Mouse (Mus musculus) ES-E14 (cell line): ENCODE measurements around the gene Trnau1ap. TPM values are rescaled to one million over a fixed set of nuclear protein-coding genes. Genes with fewer than 3 reads are reported as not detected.

ENCODE experiments used
- DNase-seq: peaks from one replicate; pipeline ENCODE4 v3.0.0-alpha.2; 2013; ENCODE audit warnings: low read depth, low spot score
- H3K27ac ChIP-seq: 2 replicates; pipeline ENCODE4 v1.5.1; 2012; ENCODE audit warnings: low read depth, mild to moderate bottlenecking, low read length, moderate library complexity, mixed read lengths; ENCODE audit not compliant: poor library complexity, insufficient read depth, severe bottlenecking
- H3K36me3 ChIP-seq: 2 replicates; pipeline ENCODE4 v1.6.1; 2012; ENCODE audit warnings: mild to moderate bottlenecking, low read length, moderate library complexity, mixed read lengths; ENCODE audit not compliant: control insufficient read depth, poor library complexity, insufficient read depth, severe bottlenecking
- H3K4me1 ChIP-seq, 2 experiments: fragments of 150-350 bp in 1 of 2; sonication (generic) in 1 of 2; 2 replicates each; pipeline ENCODE4 v1.6.1; 2012; ENCODE audit warnings: low read length in 2 of 2, mild to moderate bottlenecking in 1 of 2, mixed read lengths in 1 of 2; ENCODE audit not compliant: control insufficient read depth in 2 of 2, insufficient read depth in 2 of 2, poor library complexity in 1 of 2
- H3K4me3 ChIP-seq, 2 experiments: fragments of 150-350 bp in 1 of 2; sonication (generic) in 1 of 2; 2 replicates each; pipeline ENCODE4 v1.5.1; 2012; ENCODE audit warnings: low read length in 2 of 2, low read depth in 1 of 2, mild to moderate bottlenecking in 1 of 2, mixed read lengths in 1 of 2; ENCODE audit not compliant: insufficient read depth in 1 of 2, poor library complexity in 1 of 2, severe bottlenecking in 1 of 2
- H3K9ac ChIP-seq: 2 replicates; pipeline ENCODE4 v1.6.1; 2012; ENCODE audit warnings: low read depth, mild to moderate bottlenecking, low read length, mixed read lengths; ENCODE audit not compliant: poor library complexity, insufficient read depth, severe bottlenecking
- H3K9me3 ChIP-seq: fragments of 150-350 bp; sonication (generic); 2 replicates; pipeline ENCODE4 v1.6.1; 2012; ENCODE audit warnings: low read depth, mild to moderate bottlenecking, low read length; ENCODE audit not compliant: control insufficient read depth, insufficient read depth
- CHD2 ChIP-seq: IDR thresholded peaks from 2 replicates; pipeline ENCODE4 v1.6.1; 2014; ENCODE audit warnings: mild to moderate bottlenecking, low read depth, low read length, inconsistent platforms
- HCFC1 ChIP-seq: IDR thresholded peaks from 2 replicates; pipeline ENCODE4 v1.6.1; 2012; ENCODE audit warnings: low read length, inconsistent platforms, borderline replicate concordance; ENCODE audit not compliant: insufficient read depth
- MAFK ChIP-seq: IDR thresholded peaks from 2 replicates; pipeline ENCODE4 v1.6.1; 2014; ENCODE audit warnings: mild to moderate bottlenecking, low read depth, low read length, inconsistent platforms; ENCODE audit not compliant: insufficient read depth
- ZC3H11A ChIP-seq: IDR thresholded peaks from 2 replicates; pipeline ENCODE4 v1.6.1; 2012; ENCODE audit warnings: low read depth, mild to moderate bottlenecking, inconsistent platforms, low read length, borderline replicate concordance
- ZNF384 ChIP-seq: IDR thresholded peaks from 2 replicates; pipeline ENCODE4 v1.6.1; 2012; ENCODE audit warnings: low read depth, low read length, inconsistent platforms
- in situ Hi-C, 2 experiments: fragments of 600-800 bp; cut with MboI; formaldehyde crosslinking; loops; one replicate each; pipeline ENCODE4 v1.15.1; 2025; ENCODE audit warnings: low sequenced_read_pairs in 2 of 2, inconsistent platforms in 1 of 2; ENCODE audit not compliant: unreplicated experiment in 2 of 2
- total RNA-seq: library from RNA; depleted of rRNA; stranded (reverse); fragments of 300-350 nt; gene quantifications from 2 replicates; pipeline ENCODE4 v1.2.3, GENCODE M21; 2012

The Trnau1ap gene
- total RNA-seq, 1 experiment, result 61.8 TPM

DNA sequence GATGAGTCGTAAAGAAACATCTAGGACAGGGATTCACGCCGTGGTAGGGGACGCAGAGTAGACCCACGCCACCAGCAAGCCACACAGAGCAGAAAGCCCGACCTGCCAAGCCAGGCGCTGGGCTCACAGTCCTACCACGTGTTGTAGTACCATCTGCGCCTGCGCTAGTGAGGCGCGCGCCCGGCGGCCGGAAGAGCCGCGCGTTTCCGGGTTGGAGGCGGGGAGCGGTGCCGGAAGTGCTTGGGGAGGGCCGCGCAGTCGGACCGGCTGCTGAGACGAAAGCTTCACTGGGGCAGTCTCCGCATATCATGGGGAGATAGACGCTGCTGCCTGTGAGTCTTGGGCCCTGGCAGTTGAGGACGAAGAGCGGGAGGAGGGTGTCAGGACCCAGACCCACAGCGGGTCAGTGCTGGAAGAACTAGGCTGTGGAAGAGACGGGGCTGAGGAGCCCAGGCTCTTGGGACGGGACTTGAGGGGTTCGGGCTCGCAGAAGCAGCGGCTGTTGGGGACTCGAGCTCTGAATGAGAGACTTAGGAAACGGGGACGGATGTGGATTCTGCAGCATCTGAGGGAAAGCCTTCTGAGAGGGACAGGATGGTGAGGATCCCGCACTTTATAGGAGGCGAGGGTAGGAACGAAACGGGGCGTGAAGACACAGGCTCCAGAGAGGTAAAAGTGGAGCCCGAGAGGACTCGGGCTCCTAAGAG is 55.0 kb downstream of the Trnau1ap start, which contains the start of gene Taf12:
TSS of gene Taf12 (plus strand) at position 220 of the 707 bp plus-strand sequence.
- peak; percentile 90 for DNase-seq
- in situ Hi-C loops, result no loop called here
- H3K36me3 ChIP-seq, result no peaks in the 10 kb centered on the region
- H3K9ac ChIP-seq, result peak within 1 kb of the TSS; percentile 99
- TF ChIP-seq HCFC1 (peak; percentile 75), CHD2 (no peak; the same call in 1 of the 2 replicates)
- H3K4me1 ChIP-seq, result peaks cover 0 to 3% of the 10 kb centered on the region in 2 experiments; a peak in 2 of 4 replicates
- H3K9me3 ChIP-seq, result no peaks in the 10 kb centered on the region
- H3K4me3 ChIP-seq, result peak within 1 kb of the TSS; percentile 81 to 95
- H3K27ac ChIP-seq, result peak within 1 kb of the TSS; percentile 95

- Histone ChIP-seq H3K9me3 (no peaks in the 10 kb centered on the region), H3K36me3 (no peaks in the 10 kb centered on the region), H3K4me1 (peaks cover 0 to 3% of the 10 kb centered on the region in 2 experiments; a peak in 2 of 4 replicates), H3K9ac (peak overlapping the region; percentile 99; the same call in 1 of the 2 replicates), H3K4me3 (peak overlapping the region; percentile 81 to 95), H3K27ac (peak overlapping the region; percentile 95; the same call in 1 of the 2 replicates)
- TF ChIP-seq MAFK (no peak), CHD2 (no peak), ZC3H11A (no peak)
- no peak for DNase-seq
- in situ Hi-C loops, result no loop called here
Observed at GRCm38 (mm10) chr4:132273166-132273565, 56.2 kb downstream of the Trnau1ap start.

- in situ Hi-C loops, result no loop called here
- Histone ChIP-seq H3K4me3 (0 out of 4 replicates have a peak overlapping the region, but pooled peaks have one; percentile 6 to 27), H3K9ac (peak overlapping the region; percentile 60; the same call in 1 of the 2 replicates), H3K4me1 (peaks cover 0 to 3% of the 10 kb centered on the region in 2 experiments; a peak in 2 of 4 replicates), H3K36me3 (no peaks in the 10 kb centered on the region), H3K9me3 (no peaks in the 10 kb centered on the region), H3K27ac (peak overlapping the region; percentile 72)
- TF ChIP-seq HCFC1, result peak; percentile 87; the same call in 1 of the 2 replicates
- no peak for TF ChIP-seq CHD2
- DNase-seq, result peak; percentile 83
Observed at GRCm38 (mm10) chr4:132269740-132270560, 59.4 kb downstream of the Trnau1ap start.

- in situ Hi-C loops, result no loop called here
- DNase-seq, result no peak
- H3K9me3 ChIP-seq, result no peaks in the 10 kb centered on the region
Observed at GRCm38 (mm10) chr4:132268871-132269739, 60.2 kb downstream of the Trnau1ap start.

More at GRCm38 (mm10) chr4:132268871-132269739, 60.2 kb downstream of the Trnau1ap start:
- no peak overlapping the region for H3K27ac ChIP-seq
- H3K9ac ChIP-seq, result no peak overlapping the region
- H3K4me3 ChIP-seq, result no peak overlapping the region
- peaks cover 0 to 3% of the 10 kb centered on the region in 2 experiments; a peak in 2 of 4 replicates for H3K4me1 ChIP-seq
- no peak for TF ChIP-seq ZNF384
- H3K36me3 ChIP-seq, result no peaks in the 10 kb centered on the region
